Mouse (Mus musculus) E14TG2a.4 (cell line): Measurements from ENCODE around the gene Zpld1.

Source experiments
- CTCF ChIP-seq: conservative IDR thresholded peaks from 2 replicates; pipeline ENCODE4 v1.5.1; 2014; ENCODE audit warnings: low read length
- POU5F1 ChIP-seq: IDR thresholded peaks from 2 replicates; pipeline ENCODE4 v1.6.1; 2014; ENCODE audit warnings: low read length, borderline replicate concordance

DNA sequence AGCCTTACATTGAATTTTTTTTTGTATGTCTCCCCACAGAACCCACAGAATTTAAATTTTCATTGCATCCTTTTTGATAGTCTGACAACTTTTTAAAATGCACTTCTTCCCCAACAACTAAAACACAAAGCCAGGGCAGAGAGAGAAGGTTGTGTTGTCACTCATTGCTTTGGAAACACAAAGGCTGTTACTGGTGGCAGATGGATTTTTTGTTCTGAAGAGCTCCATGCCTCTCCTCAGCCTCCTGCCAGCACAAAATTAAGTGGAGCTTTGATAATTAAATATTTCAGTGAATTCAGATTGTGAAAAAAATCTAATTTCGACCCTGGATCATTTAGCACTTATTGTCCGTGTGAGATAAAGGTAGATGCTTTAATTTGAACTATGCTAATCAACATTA, 107.4 kb downstream of the Zpld1 start:
- TF ChIP-seq CTCF (no peak), POU5F1 (no peak)
